Mouse (Mus musculus) thymus, postnatal 36 days (tissue): Measurements from ENCODE around the gene Pccb.

Source experiments
- DNase-seq, 2 experiments: peaks; one replicate each; pipeline ENCODE4 v3.0.0; 2022; ENCODE audit warnings: mixed read lengths in 2 of 2

Pccb gene

GRCm38 (mm10) chr9:101042249-101042648 lies 7.6 kb upstream of the Pccb start:
- DNase-seq: no peak

DNA sequence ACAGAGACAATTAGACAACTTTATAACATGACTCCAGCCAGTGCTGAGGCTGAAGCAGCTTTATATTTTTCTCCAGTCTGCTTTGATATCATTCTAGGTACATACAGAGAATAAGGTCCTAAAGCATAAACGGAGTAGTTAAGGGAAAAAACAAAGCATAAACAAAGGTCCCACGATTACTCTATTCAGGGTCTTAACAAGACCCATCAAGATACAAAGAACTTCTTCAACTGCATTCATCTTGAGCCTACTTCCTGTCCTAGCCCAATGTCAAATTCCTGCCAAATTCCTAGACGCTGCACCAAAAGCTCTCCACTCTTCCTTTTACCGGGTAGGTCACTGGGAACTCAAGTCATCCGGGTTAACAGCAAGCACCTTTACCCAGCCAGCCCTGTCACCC lies 6.8 kb upstream of the Pccb start:
- DNase-seq: no peak

DNA sequence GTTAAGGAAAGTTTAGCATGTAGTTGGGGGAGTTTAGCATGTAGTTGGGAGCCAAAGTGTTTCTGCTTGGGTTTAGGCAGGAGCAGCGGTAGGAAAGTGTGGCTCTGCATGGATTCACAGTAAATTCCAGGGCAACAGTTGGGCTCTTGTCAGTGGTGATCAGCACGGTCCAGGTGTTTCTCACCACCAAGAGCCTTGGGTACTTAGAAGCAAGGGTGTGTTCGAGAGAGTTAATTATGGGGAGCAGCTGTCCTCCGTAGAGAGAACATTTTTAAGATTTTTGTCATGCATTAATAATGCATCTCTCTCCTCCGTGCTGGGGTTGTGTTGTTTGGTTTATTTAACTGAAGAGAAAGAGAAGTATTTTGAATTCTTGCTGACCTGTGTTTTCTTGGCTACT lies 3.9 kb upstream of the Pccb start:
- DNase-seq: no peak

GRCm38 (mm10) chr9:101037396-101037795 lies 2.7 kb upstream of the Pccb start:
- DNase-seq: no peak

GRCm38 (mm10) chr9:101036876-101037275 lies 2.2 kb upstream of the Pccb start:
- no peak for DNase-seq

DNA sequence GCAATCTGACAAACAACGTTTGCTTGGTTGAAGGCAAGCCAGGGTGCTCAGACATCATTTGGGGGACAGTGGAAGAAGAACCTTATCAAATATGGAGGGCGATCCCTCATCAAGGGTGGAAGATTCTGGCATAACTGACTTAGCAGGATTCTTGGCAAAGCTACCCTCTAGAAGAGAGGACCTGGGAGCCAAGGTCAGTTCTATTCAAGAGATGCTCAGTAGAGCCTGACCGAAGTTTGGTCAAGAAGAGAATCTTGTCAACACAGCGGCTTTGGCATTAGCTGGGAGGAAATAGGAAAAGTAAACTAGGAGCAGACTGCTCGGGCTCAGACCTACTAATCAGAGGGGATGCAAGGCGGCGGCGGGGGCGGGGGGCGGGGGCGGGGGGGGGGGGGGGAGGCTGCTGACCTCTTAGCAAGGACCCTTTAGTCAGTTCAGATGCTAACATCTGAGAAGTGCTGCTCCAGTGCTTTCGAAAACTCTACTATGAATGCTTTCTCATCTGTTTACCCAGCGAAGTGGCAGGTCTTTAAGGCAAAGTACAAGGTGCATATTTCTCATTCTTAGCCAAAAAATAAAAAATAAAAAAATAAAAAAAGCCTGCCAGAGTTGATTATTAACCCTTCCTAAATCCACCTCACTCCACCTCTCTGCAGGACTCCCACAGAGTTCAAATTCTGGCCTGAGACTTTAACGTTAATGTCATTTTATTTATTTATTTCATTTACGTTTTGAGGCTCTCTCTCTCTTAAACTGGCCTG lies 1.3 kb upstream of the Pccb start:
- DNase-seq: no peak

GRCm38 (mm10) chr9:101033761-101034447 lies 794 bp downstream of the Pccb start:
- DNase-seq: no peak

DNA sequence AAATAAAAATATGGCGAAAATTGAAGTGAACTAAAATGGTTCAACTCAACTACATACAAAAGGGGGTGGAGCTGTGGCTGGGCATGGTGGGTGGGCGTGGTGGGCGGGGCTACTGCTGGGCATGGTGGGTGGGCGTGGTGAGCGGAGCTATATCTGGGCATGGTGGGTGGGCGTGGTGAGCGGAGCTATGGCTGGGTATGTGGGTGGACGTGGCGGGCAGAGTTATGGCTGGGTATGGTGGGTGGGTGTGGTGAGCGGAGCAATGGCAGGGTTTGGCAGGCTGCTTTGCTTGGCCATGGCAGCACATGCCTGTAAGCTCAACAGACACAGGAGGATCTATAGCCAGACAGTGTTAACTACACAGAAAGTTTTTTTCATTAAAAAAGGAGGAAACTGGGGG lies 15.9 kb downstream of the Pccb start:
- no peak for DNase-seq

DNA sequence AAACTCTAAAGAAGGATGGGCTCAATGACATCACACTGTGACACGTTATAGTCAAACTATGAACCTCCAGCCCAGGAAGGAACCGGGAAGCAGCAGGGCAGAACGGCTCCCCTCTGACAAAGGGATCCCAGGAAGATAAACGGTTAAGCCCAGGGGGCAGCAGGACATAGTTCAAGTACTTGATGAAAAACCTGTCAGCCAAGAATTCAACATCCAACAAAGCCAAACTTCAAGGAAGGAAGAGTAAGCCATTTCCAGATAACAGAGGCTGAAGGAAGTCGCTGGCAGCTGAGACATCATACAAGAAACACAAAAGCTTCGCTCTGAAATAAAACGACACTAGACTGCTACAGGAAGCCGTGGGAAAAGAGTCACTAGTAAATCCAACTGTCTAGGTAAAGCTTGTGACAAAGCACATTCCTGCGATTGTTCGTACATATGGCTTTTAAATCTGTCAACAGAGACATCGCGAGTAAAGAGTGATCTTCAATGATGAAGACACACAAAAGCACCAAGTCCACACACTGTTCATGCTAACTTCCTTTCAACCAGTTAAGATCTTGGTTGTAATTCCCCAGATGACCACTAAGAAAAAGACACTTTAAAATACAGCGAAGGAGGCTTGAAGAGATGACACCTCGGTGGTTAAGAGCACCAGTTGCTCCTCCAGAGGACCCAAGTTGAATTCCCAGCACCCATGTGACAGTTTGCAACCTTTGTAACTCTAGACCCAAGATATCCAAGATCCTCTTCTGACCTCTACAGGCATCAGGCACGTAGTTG lies 16.8 kb downstream of the Pccb start:
- DNase-seq: no peak

GRCm38 (mm10) chr9:101015324-101015723 lies 19.4 kb downstream of the Pccb start:
- DNase-seq: no peak

- no peak for DNase-seq
Measured at GRCm38 (mm10) chr9:101012433-101012832, 22.3 kb downstream of the Pccb start.

- DNase-seq: no peak
Measured at GRCm38 (mm10) chr9:101005866-101006265, 28.8 kb downstream of the Pccb start.

DNA sequence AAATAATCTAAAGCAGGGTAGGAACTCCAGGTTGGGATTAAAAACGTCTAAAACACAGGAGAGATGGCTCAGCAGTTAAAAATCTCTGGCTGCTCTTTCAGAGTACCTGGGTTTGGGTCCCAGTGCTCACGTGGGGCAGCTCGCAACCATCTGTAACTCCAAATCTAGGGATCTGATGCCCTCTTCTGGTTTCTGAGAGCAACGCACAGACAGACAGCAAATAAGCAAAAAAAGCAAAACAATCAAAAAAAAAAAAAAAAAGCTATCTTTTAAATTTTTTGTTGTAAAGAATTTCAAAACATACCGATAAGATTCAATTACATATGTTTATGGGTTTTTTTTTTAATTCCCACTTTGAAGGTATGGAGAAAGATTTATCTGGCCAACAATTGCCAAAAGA lies 31.4 kb downstream of the Pccb start:
- DNase-seq: no peak

DNA sequence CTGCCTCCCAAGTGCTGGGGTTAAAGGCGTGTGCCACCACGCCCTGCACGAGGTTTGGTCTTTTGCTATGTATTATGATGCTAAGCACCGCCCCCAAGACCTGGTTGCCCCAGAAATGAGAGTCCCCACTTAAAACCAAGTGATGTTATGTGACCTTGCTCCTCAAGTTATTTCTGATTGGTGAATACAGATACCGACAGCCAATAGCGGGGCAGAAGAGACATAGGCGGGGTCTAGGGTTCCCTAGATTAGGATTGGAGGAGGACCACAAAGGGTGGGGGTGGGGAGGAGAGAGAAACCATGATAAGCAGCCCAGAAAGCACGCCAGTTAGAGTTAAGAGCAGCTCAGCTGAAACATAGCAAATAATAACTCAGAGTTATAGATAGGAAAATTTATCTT lies 31.9 kb downstream of the Pccb start:
- no peak for DNase-seq

DNA sequence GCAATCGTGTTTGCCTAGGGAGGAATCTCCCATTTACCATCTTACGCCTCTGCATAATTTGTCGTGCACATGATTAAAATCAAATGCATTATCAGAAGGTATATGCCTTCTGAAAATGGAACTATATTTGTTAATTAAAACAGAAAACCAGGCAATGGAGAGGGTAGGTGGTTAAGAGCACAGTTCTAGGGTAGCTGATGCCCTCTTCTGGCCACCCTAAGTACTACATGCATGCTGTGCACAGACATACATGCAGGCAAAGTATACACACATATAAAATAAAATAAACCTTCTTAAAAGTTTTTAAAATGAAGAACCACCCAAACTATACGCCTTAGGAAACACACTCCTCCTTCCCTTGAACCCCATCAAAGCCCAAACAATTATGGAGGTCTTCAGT lies 32.6 kb downstream of the Pccb start:
- peak; percentile 21 to 48 for DNase-seq

DNA sequence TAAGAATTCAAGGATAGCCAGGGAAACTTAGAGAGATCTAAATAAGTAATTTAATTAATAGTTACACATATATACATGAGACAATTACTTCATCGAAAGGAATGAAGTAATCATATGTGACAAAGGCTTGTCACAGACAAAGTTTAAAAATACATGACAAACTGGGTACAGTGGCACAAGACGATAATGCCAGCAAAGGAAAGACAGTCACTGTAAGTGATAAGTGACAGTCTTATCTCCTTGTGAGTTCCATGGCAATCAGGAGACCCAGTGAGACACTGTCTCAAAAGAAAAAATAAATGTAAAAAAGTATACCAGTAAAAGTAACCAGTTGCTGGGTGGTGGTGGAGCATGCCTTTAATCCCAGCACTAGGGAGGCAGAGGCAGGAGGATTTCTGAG lies 37.6 kb downstream of the Pccb start:
- DNase-seq: no peak

DNA sequence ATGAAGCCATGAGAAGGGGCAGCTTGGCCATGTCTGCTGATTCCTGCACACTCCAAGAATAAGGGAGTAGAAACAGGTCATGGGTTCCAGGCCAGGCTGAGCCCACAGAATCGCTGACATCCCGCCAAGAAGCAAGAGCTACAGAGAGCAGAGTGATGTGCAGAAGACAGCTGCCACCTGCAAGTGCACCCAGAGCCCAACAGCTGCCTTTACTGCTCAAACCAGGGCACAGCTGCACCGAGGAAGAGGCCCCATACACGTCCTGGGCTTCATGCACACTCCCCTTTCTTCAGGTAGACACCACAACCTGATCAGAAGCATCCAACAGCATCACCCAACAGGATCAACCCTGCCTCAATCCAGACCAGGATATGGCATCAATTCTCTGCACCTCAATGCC lies 40.8 kb downstream of the Pccb start:
- DNase-seq: peak in 1 of 2 experiments; percentile 31

- no peak for DNase-seq
Measured at GRCm38 (mm10) chr9:100992191-100992590, 42.5 kb downstream of the Pccb start.

DNA sequence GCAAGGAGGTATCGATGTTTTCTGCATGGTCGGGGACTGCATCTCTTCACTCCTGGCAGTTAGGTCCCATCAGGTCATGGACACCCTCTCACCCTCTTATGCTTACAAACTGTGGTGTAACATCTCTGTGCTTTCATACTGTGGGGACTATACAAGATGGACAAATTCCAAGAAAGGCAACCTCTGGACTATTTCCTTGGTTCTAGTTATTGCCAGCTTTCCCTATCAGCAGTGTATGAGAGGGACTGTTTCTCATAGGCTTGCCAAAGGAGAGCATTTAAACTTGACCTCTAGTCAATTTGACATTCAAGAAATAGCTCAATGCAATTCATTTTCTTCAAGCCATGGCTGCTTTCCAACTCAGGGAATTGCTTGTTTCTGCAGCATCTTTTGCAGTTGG lies 43.4 kb downstream of the Pccb start:
- no peak for DNase-seq

DNA sequence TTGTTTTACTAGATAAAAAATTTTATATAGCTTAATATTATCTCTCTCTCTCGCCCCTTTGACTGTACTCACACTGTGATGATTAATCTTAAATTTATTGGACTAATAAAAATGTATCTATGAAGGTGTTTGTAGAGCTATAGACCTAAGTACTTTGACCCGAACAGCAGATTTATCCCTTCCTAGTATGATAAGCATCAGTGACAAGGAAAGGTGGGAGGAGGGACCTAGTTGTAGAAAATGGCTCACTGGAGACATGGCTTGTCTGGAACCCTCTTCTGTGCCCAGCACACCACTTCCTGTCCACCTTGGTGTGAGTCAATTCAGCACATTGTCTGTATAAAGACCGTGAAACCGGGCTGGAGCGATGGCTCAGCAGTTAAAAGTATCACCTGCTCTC lies 44.1 kb downstream of the Pccb start:
- DNase-seq: no peak

GRCm38 (mm10) chr9:100987850-100988249 lies 46.8 kb downstream of the Pccb start:
- no peak for DNase-seq

DNA sequence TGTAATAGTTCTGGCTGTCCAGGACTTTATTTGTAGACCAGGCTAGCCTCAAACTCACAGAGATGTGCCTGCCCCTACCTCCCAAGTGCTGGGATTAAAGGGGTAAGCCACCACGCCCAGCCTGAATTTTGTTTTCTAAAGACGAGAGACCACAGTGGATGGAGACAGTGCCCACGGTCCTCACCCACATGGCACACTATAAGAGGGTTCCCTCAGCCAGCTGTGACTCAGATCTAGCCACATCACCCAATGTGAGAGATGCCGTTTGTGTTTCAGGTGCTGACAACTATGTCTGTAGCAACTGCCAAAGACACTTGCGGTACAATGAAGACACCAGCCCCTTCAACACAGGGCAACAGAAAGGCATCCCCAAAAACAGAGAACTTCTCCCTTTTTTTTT lies 47.7 kb downstream of the Pccb start:
- DNase-seq: no peak

DNA sequence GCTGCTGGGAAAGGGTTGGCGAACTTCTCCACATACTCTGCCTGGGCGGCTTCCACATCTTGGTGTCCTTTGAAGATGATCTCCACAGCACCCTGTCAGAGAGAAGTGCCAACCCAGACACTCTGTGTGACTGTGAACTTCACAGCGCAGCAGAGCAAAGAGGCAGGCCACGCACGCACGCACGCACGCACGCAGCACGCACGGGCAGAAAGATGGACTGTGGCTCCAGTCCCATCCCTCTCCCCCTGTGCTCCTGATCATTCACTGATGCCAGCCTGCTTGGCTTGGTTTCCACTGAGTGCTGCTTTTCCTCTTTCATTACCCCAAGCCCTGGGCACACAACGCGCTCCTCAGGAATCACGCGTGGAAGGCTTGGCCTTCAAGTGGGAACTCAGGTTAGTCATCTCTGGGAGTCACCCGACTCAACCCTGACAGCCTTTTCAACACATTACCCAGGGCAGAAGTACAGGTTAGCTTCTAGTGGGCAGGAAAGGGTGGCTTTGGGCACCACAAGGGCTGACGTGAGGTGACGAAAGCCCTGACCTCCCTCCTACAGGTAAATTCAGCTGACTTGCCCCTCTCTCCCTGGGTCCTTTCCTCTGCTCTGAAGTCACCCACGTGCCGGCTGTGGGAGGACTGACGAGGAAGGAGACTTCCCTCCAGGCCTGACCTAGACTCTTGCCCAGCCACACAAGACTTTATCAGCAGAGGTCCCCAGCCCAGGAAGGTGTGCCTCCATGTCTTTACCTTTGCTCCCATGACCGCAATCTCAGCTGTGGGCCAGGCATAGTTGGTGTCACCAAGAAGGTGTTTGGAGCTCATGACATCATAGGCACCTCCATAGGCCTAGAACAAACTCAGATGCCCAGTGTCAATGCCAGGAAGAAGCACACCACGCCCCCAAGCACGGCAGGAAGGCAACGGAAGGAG lies 50.1 kb downstream of the Pccb start:
- DNase-seq: no peak
